Mouse (Mus musculus) forebrain, postnatal 0 days (tissue): ENCODE results near the gene Trp53bp2. TPM values are rescaled to one million over a fixed set of nuclear protein-coding genes. Genes with fewer than 3 reads are reported as not detected.

Experiments
- ATAC-seq: fragments of 200-750 bp; cut with Nextera tagmentation; 2 replicates; pipeline ENCODE4 v1.8.0; 2017; ENCODE audit warnings: mild to moderate bottlenecking, moderate library complexity
- DNase-seq: peaks from one replicate; pipeline ENCODE4 v3.0.0-alpha.2; 2015
- H3K27ac ChIP-seq: fragments of 300-500 bp; sonication (generic); 2 replicates; pipeline ENCODE4 v1.5.1; 2014; ENCODE audit warnings: low read depth, mild to moderate bottlenecking, antibody characterized with exemption, low read length, moderate library complexity, mixed read lengths
- H3K27me3 ChIP-seq: fragments of 300-500 bp; sonication (generic); 2 replicates; pipeline ENCODE4 v1.6.1; 2014; ENCODE audit warnings: mild to moderate bottlenecking, low read length, mixed read lengths; ENCODE audit not compliant: insufficient read depth
- H3K36me3 ChIP-seq: fragments of 300-500 bp; sonication (generic); 2 replicates; pipeline ENCODE4 v1.6.1; 2014; ENCODE audit warnings: mild to moderate bottlenecking, moderate library complexity; ENCODE audit not compliant: insufficient read depth
- H3K4me1 ChIP-seq: fragments of 300-500 bp; sonication (generic); 2 replicates; pipeline ENCODE4 v1.6.1; 2014; ENCODE audit warnings: antibody characterized with exemption; ENCODE audit not compliant: insufficient read depth
- H3K4me2 ChIP-seq: fragments of 300-500 bp; sonication (generic); 2 replicates; pipeline ENCODE4 v1.6.1; 2014; ENCODE audit warnings: low read depth, mild to moderate bottlenecking, moderate library complexity
- H3K4me3 ChIP-seq: fragments of 300-500 bp; sonication (generic); 2 replicates; pipeline ENCODE4 v1.5.1; 2014; ENCODE audit warnings: low read depth, low read length, mixed read lengths
- H3K9ac ChIP-seq: fragments of 300-500 bp; sonication (generic); 2 replicates; pipeline ENCODE4 v1.6.1; 2014; ENCODE audit warnings: mild to moderate bottlenecking
- H3K9me3 ChIP-seq: fragments of 300-500 bp; sonication (generic); 2 replicates; pipeline ENCODE4 v1.6.1; 2016; ENCODE audit warnings: low read length
- CTCF ChIP-seq: sonication (generic); IDR thresholded peaks from 2 replicates; pipeline ENCODE4 v1.5.1; 2016; ENCODE audit warnings: antibody characterized with exemption, control low read depth, low read depth
- WGBS: fragments of 180-500 bp; shearing (Covaris S2); extraction: QIAGEN DNeasy Blood & Tissue Kit; methylation state at CpG from one replicate; pipeline ENCODE4 v1.1.7; 2014; 5-methylcytosine and 5-hydroxymethylcytosine counted together
- polyA plus RNA-seq: library from polyadenylated mRNA; unstranded; fragments of >200 nt; fragmentation: Nextera tagmentation; extraction: Ambion mirVana; gene quantifications from 2 replicates; pipeline ENCODE4 v1.2.1, GENCODE M21; 2015
- total RNA-seq: library from RNA; depleted of rRNA; stranded (reverse); fragments of >200 nt; gene quantifications from 2 replicates; pipeline ENCODE4 v1.2.3, GENCODE M21; 2014

Gene Trp53bp2
- total and polyA plus RNA-seq, 2 experiments from 2014 or later: 13.7 to 27.3 TPM

GRCm38 (mm10) chr1:182376221-182376620 is 32.8 kb upstream of the Trp53bp2 start:
- Histone ChIP-seq H3K4me1 (no peaks in the 10 kb centered on the region), H3K9me3 (no peaks in the 10 kb centered on the region), H3K27ac (no peak overlapping the region), H3K4me2 (peak overlapping the region; percentile 27; the same call in 1 of the 2 replicates), H3K27me3 (no peaks in the 10 kb centered on the region), H3K36me3 (no peaks in the 10 kb centered on the region), H3K4me3 (no peak overlapping the region), H3K9ac (no peak overlapping the region)
- DNase-seq (peak; percentile 73), ATAC-seq (peak; percentile 29; the same call in 1 of the 2 replicates)
- TF ChIP-seq CTCF: peak; percentile 78
- 15% methylated on average over 8 of the region's 8 CpGs for whole genome bisulfite sequencing

- no peak overlapping the region for H3K27ac ChIP-seq
- no peak for TF ChIP-seq CTCF
- ATAC-seq: no peak
- no peaks in the 10 kb centered on the region for H3K36me3 ChIP-seq
- no peak overlapping the region for H3K4me3 ChIP-seq
- H3K27me3 ChIP-seq: no peaks in the 10 kb centered on the region
- no peaks in the 10 kb centered on the region for H3K4me1 ChIP-seq
- H3K9ac ChIP-seq: no peak overlapping the region
- H3K4me2 ChIP-seq: no peak overlapping the region
- DNase-seq: no peak
- WGBS: 90% methylated on average over 7 of the region's 7 CpGs
- no peaks in the 10 kb centered on the region for H3K9me3 ChIP-seq
These were observed 32.1 kb upstream of the Trp53bp2 start for GRCm38 (mm10) chr1:182376826-182377225.

GRCm38 (mm10) chr1:182377519-182377918 is 31.5 kb upstream of the Trp53bp2 start:
- no peaks in the 10 kb centered on the region for H3K36me3 ChIP-seq
- 68% methylated on average over 6 of the region's 6 CpGs for WGBS
- H3K4me3 ChIP-seq: no peak overlapping the region
- DNase-seq (no peak), ATAC-seq (no peak)
- H3K27ac ChIP-seq: no peak overlapping the region
- no peaks in the 10 kb centered on the region for H3K27me3 ChIP-seq
- no peaks in the 10 kb centered on the region for H3K9me3 ChIP-seq
- no peak overlapping the region for H3K4me2 ChIP-seq
- no peaks in the 10 kb centered on the region for H3K4me1 ChIP-seq
- no peak overlapping the region for H3K9ac ChIP-seq
- TF ChIP-seq CTCF: no peak

GRCm38 (mm10) chr1:182378205-182378835 is 30.7 kb upstream of the Trp53bp2 start:
- no peak for ATAC-seq
- Histone ChIP-seq H3K9ac (no peak overlapping the region), H3K4me1 (no peaks in the 10 kb centered on the region), H3K9me3 (no peaks in the 10 kb centered on the region), H3K4me2 (no peak overlapping the region), H3K4me3 (no peak overlapping the region), H3K27me3 (no peaks in the 10 kb centered on the region), H3K36me3 (no peaks in the 10 kb centered on the region), H3K27ac (no peak overlapping the region)
- no peak for TF ChIP-seq CTCF
- WGBS: 85% methylated on average over 11 of the region's 11 CpGs
- no peak for DNase-seq

DNA sequence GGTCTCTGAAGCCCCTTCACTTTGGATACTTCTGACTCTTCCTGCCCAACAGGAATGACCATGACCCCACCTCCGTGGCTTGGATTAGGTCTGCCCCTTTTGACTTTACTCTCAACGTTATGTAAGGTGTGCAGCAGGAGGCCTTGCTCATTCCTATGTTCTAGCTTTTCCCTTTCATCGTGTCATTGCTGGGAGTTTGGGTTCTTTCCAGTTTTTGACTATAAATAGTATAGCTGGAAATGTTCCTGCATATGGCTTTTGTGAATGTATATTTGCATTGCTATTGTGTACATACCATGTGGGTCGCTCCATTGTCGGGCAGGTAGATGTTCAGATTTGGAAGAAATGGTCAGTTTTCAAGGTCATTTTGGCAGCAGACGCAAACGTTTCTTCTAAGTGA is 30.1 kb upstream of the Trp53bp2 start:
- 78% methylated on average over 7 of the region's 7 CpGs for WGBS
- Histone ChIP-seq H3K4me3 (no peak overlapping the region), H3K36me3 (no peaks in the 10 kb centered on the region), H3K9me3 (no peaks in the 10 kb centered on the region), H3K27ac (no peak overlapping the region), H3K4me1 (no peaks in the 10 kb centered on the region), H3K9ac (no peak overlapping the region), H3K27me3 (no peaks in the 10 kb centered on the region), H3K4me2 (no peak overlapping the region)
- TF ChIP-seq CTCF: no peak
- DNase-seq (peak; percentile 17), ATAC-seq (no peak)

GRCm38 (mm10) chr1:182380683-182381082 is 28.3 kb upstream of the Trp53bp2 start:
- Histone ChIP-seq H3K36me3 (no peaks in the 10 kb centered on the region), H3K27me3 (no peaks in the 10 kb centered on the region), H3K27ac (no peak overlapping the region), H3K4me3 (no peak overlapping the region), H3K4me1 (no peaks in the 10 kb centered on the region), H3K9me3 (no peaks in the 10 kb centered on the region), H3K9ac (no peak overlapping the region), H3K4me2 (no peak overlapping the region)
- TF ChIP-seq CTCF: no peak
- ATAC-seq (no peak), DNase-seq (no peak)
- WGBS: 83% methylated on average over 7 of the region's 7 CpGs

DNA sequence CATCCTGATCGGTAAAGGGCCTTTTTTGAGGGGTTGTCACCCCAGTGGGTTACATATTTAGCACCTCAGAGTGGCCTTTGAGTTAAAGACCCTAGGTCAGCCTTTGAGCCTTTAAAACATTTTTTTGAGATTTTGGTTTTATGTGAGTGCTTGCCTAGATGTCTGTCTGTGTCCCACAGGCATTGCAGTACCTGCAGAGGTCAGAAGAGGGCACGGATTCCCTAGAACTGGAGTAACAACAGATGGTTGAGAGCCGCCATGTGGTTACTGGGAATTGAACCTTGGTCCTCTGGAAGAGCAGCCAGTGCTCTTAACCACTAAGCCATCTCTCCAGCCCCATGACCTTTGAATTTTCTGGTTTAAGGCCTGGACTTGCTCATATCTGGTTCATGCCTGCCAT is 27.6 kb upstream of the Trp53bp2 start:
- no peak overlapping the region for H3K4me2 ChIP-seq
- TF ChIP-seq CTCF: no peak
- 83% methylated on average over 3 of the region's 3 CpGs for WGBS
- H3K27ac ChIP-seq: no peak overlapping the region
- DNase-seq (no peak), ATAC-seq (no peak)
- H3K4me3 ChIP-seq: no peak overlapping the region
- H3K9ac ChIP-seq: no peak overlapping the region
- no peaks in the 10 kb centered on the region for H3K36me3 ChIP-seq
- H3K4me1 ChIP-seq: no peaks in the 10 kb centered on the region
- no peaks in the 10 kb centered on the region for H3K9me3 ChIP-seq
- no peaks in the 10 kb centered on the region for H3K27me3 ChIP-seq

DNA sequence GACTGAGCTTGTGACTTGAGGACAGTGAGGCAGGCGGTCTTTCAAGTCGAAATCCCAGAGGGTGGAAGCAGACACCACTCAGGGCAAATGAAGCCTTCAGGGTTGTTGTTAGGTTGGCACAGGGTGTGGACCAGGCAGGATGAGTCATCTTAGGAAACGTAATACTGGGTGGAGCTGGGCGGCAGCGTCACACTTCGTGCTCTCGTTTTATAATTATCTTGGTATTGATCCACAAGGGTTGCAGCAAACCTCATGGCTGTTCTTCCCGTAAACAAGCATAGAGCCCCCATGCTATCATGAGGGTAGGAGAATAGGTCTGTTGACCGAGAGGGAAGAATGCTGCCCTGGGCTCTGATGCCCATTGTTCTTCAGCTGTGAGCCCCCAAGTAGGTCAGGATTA is 25.9 kb upstream of the Trp53bp2 start:
- no peaks in the 10 kb centered on the region for H3K36me3 ChIP-seq
- no peaks in the 10 kb centered on the region for H3K27me3 ChIP-seq
- ATAC-seq (no peak), DNase-seq (no peak)
- H3K4me1 ChIP-seq: no peaks in the 10 kb centered on the region
- 15% methylated on average over 9 of the region's 9 CpGs for WGBS
- H3K9ac ChIP-seq: no peak overlapping the region
- no peak overlapping the region for H3K4me2 ChIP-seq
- no peak overlapping the region for H3K27ac ChIP-seq
- no peak overlapping the region for H3K4me3 ChIP-seq
- TF ChIP-seq CTCF: no peak
- H3K9me3 ChIP-seq: no peaks in the 10 kb centered on the region
